Mouse (Mus musculus): ENCODE data around the gene Wdr75.

Gene Wdr75

GRCm38 (mm10) chr1:45826148-45826547 lies 31.2 kb downstream of the Wdr75 start:
- Histone ChIP-seq H3K27me3 (ENCODE audit: insufficient read depth, low read length) (no peaks in the 10 kb centered on the region), H3K9me3 (ENCODE audit: low read length) (no peaks in the 10 kb centered on the region), H3K4me3 (replicated peaks; ENCODE audit: low read length) (no peak overlapping the region), H3K36me3 (ENCODE audit: insufficient read depth, low read length) (peaks cover 61% of the 10 kb centered on the region), H3K4me1 (replicated peaks; ENCODE audit: low read depth, low read length) (peaks cover 17% of the 10 kb centered on the region)
- TF ChIP-seq CTCF (conservative IDR thresholded peaks at IDR 0.05; ENCODE audit: low read length) (no peak), POU5F1 (IDR thresholded peaks at IDR 0.05; ENCODE audit: borderline replicate concordance, low read length) (no peak), NANOG (IDR thresholded peaks at IDR 0.05; ENCODE audit: borderline replicate concordance, low read length) (no peak)

- TF ChIP-seq NANOG (IDR thresholded peaks at IDR 0.05; ENCODE audit: borderline replicate concordance, low read length) (no peak), CTCF (conservative IDR thresholded peaks at IDR 0.05; ENCODE audit: low read length) (no peak), POU5F1 (IDR thresholded peaks at IDR 0.05; ENCODE audit: borderline replicate concordance, low read length) (no peak)
- Histone ChIP-seq H3K27me3 (ENCODE audit: insufficient read depth, low read length) (no peaks in the 10 kb centered on the region), H3K36me3 (ENCODE audit: insufficient read depth, low read length) (peaks cover 55% of the 10 kb centered on the region), H3K4me3 (replicated peaks; ENCODE audit: low read length) (no peak overlapping the region), H3K4me1 (replicated peaks; ENCODE audit: low read depth, low read length) (peaks cover 17% of the 10 kb centered on the region), H3K9me3 (ENCODE audit: low read length) (no peaks in the 10 kb centered on the region)
Observed at GRCm38 (mm10) chr1:45826796-45827195, 31.8 kb downstream of the Wdr75 start.

DNA sequence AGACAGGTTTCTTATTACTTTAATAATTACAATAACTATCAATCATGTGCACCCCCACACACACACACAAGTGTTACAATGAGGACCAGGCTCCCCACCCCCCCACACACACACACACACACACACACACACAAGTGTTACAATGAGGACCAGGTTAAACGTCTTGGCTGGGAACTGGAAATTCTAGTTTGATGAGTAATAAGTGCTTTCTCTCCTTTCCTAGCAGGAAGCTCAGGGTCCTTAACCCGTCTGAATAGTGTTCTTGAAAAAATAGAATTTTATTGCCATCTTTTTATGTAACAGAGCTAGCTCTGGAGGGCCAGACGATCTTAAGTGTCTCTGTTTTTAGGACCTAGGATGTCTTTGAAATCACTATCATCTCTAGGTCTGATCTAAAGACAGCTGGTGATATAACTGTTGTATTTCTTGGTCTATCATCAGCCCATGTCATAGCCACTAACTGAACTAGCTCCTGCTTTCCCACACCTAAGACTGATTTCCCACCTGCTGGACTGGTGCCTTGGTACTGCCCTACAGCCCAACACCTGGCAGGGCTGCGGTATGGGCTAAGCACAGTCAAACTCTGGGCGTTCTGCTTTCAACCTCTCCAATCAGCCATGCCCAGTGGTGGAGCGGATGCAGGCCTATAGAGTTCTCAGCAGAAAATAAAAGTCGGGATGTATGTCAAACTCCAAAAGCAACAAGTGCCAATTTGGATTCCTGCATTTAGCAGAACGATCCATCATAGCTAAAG lies 35.7 kb downstream of the Wdr75 start:
- Histone ChIP-seq H3K36me3 (ENCODE audit: insufficient read depth, low read length) (peaks cover 20% of the 10 kb centered on the region), H3K4me1 (replicated peaks; ENCODE audit: low read depth, low read length) (peaks cover 17% of the 10 kb centered on the region), H3K4me3 (replicated peaks; ENCODE audit: low read length) (no peak overlapping the region), H3K27me3 (ENCODE audit: insufficient read depth, low read length) (no peaks in the 10 kb centered on the region), H3K9me3 (ENCODE audit: low read length) (no peaks in the 10 kb centered on the region)
- TF ChIP-seq CTCF (conservative IDR thresholded peaks at IDR 0.05; ENCODE audit: low read length) (no peak), NANOG (IDR thresholded peaks at IDR 0.05; ENCODE audit: borderline replicate concordance, low read length) (no peak), POU5F1 (IDR thresholded peaks at IDR 0.05; ENCODE audit: borderline replicate concordance, low read length) (no peak)

DNA sequence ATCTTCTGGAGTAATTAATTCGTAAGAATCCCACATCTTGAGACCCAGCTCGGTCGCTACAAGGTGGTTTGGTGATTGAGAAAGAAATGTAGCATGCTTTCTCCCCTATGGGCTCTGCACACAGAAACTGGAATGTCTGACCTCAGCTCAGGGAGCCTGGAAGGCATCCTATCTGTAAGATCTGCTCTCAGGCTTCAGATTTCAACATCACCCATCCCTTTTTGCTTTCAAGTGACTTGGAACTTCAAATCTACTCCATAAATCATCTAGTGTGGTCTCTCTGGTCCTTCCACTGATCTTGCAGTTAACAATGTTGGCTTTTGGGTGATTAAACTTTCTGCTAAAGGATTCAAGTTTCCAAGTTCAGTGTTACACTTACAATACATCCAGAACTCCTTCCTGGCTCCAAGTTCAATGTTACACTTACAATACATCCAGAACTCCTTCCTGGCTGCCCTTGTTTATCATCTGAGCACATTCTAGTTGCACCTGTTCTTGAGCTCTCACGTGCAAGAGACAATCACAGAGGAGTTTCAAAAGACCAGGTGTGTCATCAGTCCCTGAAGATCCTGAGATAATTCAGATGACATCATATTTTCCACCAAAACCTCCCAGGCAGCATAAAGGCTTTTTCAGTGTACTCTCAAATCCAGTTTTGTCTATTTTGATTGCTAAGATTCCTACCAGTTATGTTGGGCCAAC lies 40.5 kb downstream of the Wdr75 start:
- Histone ChIP-seq H3K4me3 (replicated peaks; ENCODE audit: low read length) (no peak overlapping the region), H3K4me1 (replicated peaks; ENCODE audit: low read depth, low read length) (no peaks in the 10 kb centered on the region), H3K27me3 (ENCODE audit: insufficient read depth, low read length) (no peaks in the 10 kb centered on the region), H3K36me3 (ENCODE audit: insufficient read depth, low read length) (no peaks in the 10 kb centered on the region), H3K9me3 (ENCODE audit: low read length) (no peaks in the 10 kb centered on the region)
- TF ChIP-seq POU5F1 (IDR thresholded peaks at IDR 0.05; ENCODE audit: borderline replicate concordance, low read length) (no peak), NANOG (IDR thresholded peaks at IDR 0.05; ENCODE audit: borderline replicate concordance, low read length) (no peak), CTCF (conservative IDR thresholded peaks at IDR 0.05; ENCODE audit: low read length) (no peak)

DNA sequence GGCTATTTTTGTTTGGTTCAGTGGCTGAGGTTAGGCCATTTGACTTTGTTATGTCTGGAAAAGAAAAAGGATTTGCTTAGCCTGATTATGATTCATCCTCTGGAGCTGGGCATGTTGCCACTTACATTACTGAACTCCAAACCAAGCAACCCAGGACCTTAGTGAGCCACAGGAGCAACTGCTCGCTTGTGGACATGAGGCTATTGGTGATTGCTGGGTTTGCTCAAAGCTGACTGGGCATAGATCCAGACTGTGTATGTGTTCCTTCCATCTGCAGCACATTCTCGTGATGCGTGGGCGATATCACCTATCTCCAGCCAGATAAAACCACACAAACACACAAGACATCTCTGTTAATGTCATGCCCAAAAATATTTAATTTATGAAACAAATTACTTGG lies 42.8 kb downstream of the Wdr75 start:
- Histone ChIP-seq H3K4me1 (replicated peaks; ENCODE audit: low read depth, low read length) (no peaks in the 10 kb centered on the region), H3K27me3 (ENCODE audit: insufficient read depth, low read length) (no peaks in the 10 kb centered on the region), H3K36me3 (ENCODE audit: insufficient read depth, low read length) (no peaks in the 10 kb centered on the region), H3K4me3 (replicated peaks; ENCODE audit: low read length) (no peak overlapping the region), H3K9me3 (ENCODE audit: low read length) (no peaks in the 10 kb centered on the region)
- TF ChIP-seq POU5F1 (IDR thresholded peaks at IDR 0.05; ENCODE audit: borderline replicate concordance, low read length) (no peak), NANOG (IDR thresholded peaks at IDR 0.05; ENCODE audit: borderline replicate concordance, low read length) (no peak), CTCF (conservative IDR thresholded peaks at IDR 0.05; ENCODE audit: low read length) (no peak)

GRCm38 (mm10) chr1:45838271-45838670 lies 43.3 kb downstream of the Wdr75 start:
- H3K4me3 ChIP-seq (replicated peaks; ENCODE audit: low read length) = no peak overlapping the region
- TF ChIP-seq POU5F1 (IDR thresholded peaks at IDR 0.05; ENCODE audit: borderline replicate concordance, low read length) (no peak), NANOG (IDR thresholded peaks at IDR 0.05; ENCODE audit: borderline replicate concordance, low read length) (no peak), CTCF (conservative IDR thresholded peaks at IDR 0.05; ENCODE audit: low read length) (no peak)
- no peaks in the 10 kb centered on the region for H3K4me1 ChIP-seq (replicated peaks; ENCODE audit: low read depth, low read length)
- H3K36me3 ChIP-seq (ENCODE audit: insufficient read depth, low read length) = no peaks in the 10 kb centered on the region
- H3K9me3 ChIP-seq (ENCODE audit: low read length) = no peaks in the 10 kb centered on the region
- H3K27me3 ChIP-seq (ENCODE audit: insufficient read depth, low read length) = no peaks in the 10 kb centered on the region

DNA sequence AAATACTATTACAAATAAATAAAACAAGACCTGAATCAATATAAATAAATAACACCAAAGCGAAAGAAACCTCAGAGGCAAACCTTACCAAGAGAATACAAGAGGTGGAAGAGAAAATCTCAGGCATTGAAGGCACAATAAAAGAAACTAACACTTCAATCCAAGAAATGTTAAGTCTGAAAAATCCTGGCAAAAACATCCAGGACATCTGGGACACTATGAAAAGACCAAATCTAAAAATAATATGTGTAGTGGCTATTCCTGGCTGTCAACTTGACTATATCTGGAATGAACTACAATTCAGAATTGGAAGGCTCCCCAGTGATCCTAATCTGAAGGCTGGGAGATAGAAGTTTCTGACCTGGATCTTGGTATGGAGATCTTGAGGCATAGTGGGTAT lies 50.5 kb downstream of the Wdr75 start:
- Histone ChIP-seq H3K4me3 (replicated peaks; ENCODE audit: low read length) (no peak overlapping the region), H3K36me3 (ENCODE audit: insufficient read depth, low read length) (no peaks in the 10 kb centered on the region), H3K4me1 (replicated peaks; ENCODE audit: low read depth, low read length) (no peaks in the 10 kb centered on the region), H3K27me3 (ENCODE audit: insufficient read depth, low read length) (no peaks in the 10 kb centered on the region), H3K9me3 (ENCODE audit: low read length) (peaks cover 5% of the 10 kb centered on the region; the same call in 1 of the 2 replicates)
- TF ChIP-seq POU5F1 (IDR thresholded peaks at IDR 0.05; ENCODE audit: borderline replicate concordance, low read length) (no peak), CTCF (conservative IDR thresholded peaks at IDR 0.05; ENCODE audit: low read length) (no peak), NANOG (IDR thresholded peaks at IDR 0.05; ENCODE audit: borderline replicate concordance, low read length) (no peak)

DNA sequence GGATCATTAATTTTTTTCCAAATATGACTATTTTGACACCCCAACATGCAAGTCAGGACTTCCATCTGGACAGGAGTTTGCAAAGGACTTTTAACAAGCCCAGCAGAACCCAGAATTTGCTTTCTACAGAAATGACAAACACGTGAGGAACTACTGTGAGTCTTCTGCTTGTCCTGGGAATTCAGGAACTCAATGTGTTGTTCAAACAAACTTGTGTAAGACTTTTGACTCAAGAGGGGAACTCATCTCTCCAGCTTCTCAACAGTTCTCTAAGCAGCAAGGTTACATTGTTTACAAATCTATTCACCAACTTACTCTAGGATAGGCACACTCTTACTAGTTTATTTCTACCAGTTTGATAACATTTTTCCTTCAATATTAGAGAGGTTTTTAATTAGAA lies 63.1 kb downstream of the Wdr75 start:
- H3K9me3 ChIP-seq (ENCODE audit: low read length) = no peaks in the 10 kb centered on the region
- H3K27me3 ChIP-seq (ENCODE audit: insufficient read depth, low read length) = no peaks in the 10 kb centered on the region
- H3K4me1 ChIP-seq (replicated peaks; ENCODE audit: low read depth, low read length) = peaks cover 6% of the 10 kb centered on the region
- TF ChIP-seq NANOG (IDR thresholded peaks at IDR 0.05; ENCODE audit: borderline replicate concordance, low read length) = no peak
- TF ChIP-seq CTCF (conservative IDR thresholded peaks at IDR 0.05; ENCODE audit: low read length) = no peak
- no peak for TF ChIP-seq POU5F1 (IDR thresholded peaks at IDR 0.05; ENCODE audit: borderline replicate concordance, low read length)
- no peak overlapping the region for H3K4me3 ChIP-seq (replicated peaks; ENCODE audit: low read length)
- H3K36me3 ChIP-seq (ENCODE audit: insufficient read depth, low read length) = no peaks in the 10 kb centered on the region

Measured in E14TG2a.4 (cell line).